Mouse (Mus musculus): Measurements from ENCODE around the gene Stpg3.

- TF ChIP-seq EP300 (IDR thresholded peaks at IDR 0.05; ENCODE audit: low read depth) (no peak), CTCF (IDR thresholded peaks at IDR 0.05; ENCODE audit: low read depth) (peak; percentile 98)
Observed at GRCm38 (mm10) chr2:25193330-25193770, 21.1 kb downstream of the Stpg3 start.

All from liver, postnatal 0 days (tissue).